Mouse (Mus musculus): ENCODE measurements at regions not wholly inside any gene's neighbourhood (a gene's known extent, or its start where the extent isn't known, plus 50 kb on each side); places are given as distances from the start of the nearest gene placed in this dataset.

DNA sequence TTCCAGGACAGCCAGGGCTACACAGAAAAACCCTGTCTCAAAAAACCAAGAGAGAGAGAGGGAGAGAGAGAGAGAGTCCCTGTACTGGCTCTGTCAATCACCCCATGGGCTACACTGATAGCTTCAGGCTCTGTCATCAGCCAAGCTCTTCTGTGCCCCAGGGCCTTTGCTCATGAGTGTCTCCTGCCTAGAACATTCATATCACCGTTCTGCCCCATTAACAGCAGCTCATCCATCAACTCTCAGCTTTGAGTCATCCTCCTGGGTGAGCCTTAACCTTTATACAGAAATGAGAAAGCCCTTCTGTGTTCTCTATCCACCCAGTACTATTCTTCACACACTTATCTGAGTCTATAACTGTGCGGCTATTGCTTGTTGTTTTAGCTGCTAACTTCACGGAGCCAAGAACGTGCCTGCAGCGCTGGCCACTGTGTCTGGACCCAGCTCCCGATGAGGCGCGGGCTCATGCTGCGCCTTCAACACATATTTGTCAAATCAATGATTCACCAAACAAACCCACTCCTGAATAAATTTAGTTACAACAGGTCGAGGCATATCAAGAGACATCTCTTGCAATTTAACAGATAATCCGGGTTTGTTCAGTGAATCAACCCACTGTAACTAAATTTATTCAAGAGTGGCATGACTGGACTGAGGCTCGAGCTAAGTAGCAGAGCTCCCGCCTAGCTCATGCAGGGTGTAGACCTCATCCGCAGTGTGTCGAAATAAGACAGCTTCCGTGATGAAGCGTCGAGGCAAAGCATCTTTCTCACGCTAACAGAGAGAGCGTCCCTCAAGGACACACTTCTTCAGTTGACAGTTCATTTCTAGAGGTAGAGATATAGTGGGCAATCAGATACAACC, 152.1 kb downstream of the Katnal1 start:
- no peak for TF ChIP-seq CTCF (IDR thresholded peaks at IDR 0.05; ENCODE audit: borderline replicate concordance, control insufficient read depth, extremely low read depth, insufficient read depth, low read length, poor library complexity)
- TF ChIP-seq POLR2A (IDR thresholded peaks at IDR 0.05; ENCODE audit: control insufficient read depth, extremely low read depth, insufficient read depth, low read length, poor library complexity): no peak

Data from thymus, adult 2 months (tissue).